Mouse (Mus musculus) kidney, embryonic 14.5 days (tissue): ENCODE measurements around the gene Irgq. TPM values are rescaled to one million over a fixed set of nuclear protein-coding genes. Genes with fewer than 3 reads are reported as not detected.

Experiments used
- ATAC-seq: fragments of 200-750 bp; cut with Nextera tagmentation; 2 replicates; pipeline ENCODE4 v1.8.0; 2017; ENCODE audit warnings: moderate number of reproducible peaks, mild to moderate bottlenecking, moderate TSS enrichment, moderate library complexity; ENCODE audit not compliant: low FRiP score, low TSS enrichment
- H3K27ac ChIP-seq: fragments of 300-500 bp; sonication (generic); 2 replicates; pipeline ENCODE4 v1.5.1; 2014; ENCODE audit warnings: low read depth, mild to moderate bottlenecking, low read length, moderate library complexity, mixed read lengths
- H3K27me3 ChIP-seq: fragments of 300-500 bp; sonication (generic); 2 replicates; pipeline ENCODE4 v1.6.1; 2014; ENCODE audit warnings: mild to moderate bottlenecking, low read length; ENCODE audit not compliant: control insufficient read depth, insufficient read depth
- H3K36me3 ChIP-seq: fragments of 300-500 bp; sonication (generic); 2 replicates; pipeline ENCODE4 v1.6.1; 2014; ENCODE audit warnings: low read length, mixed read lengths; ENCODE audit not compliant: control insufficient read depth, insufficient read depth
- H3K4me1 ChIP-seq: fragments of 300-500 bp; sonication (generic); 2 replicates; pipeline ENCODE4 v1.6.1; 2014; ENCODE audit warnings: low read length, mixed read lengths; ENCODE audit not compliant: control insufficient read depth, insufficient read depth
- H3K4me2 ChIP-seq: fragments of 300-500 bp; sonication (generic); replicated peaks from 2 replicates; pipeline ENCODE4 v1.6.1; 2014; ENCODE audit warnings: low read depth, mild to moderate bottlenecking, low read length
- H3K4me3 ChIP-seq: fragments of 300-500 bp; sonication (generic); 2 replicates; pipeline ENCODE4 v1.5.1; 2014; ENCODE audit warnings: mild to moderate bottlenecking, low read length
- H3K9ac ChIP-seq: fragments of 300-500 bp; sonication (generic); 2 replicates; pipeline ENCODE4 v1.6.1; 2014; ENCODE audit warnings: low read depth, mild to moderate bottlenecking, low read length, moderate library complexity
- H3K9me3 ChIP-seq: fragments of 300-500 bp; sonication (generic); 2 replicates; pipeline ENCODE4 v1.6.1; 2016; ENCODE audit warnings: low read length; ENCODE audit not compliant: control insufficient read depth
- WGBS: fragments of 180-500 bp; shearing (Covaris S2); extraction: QIAGEN DNeasy Blood & Tissue Kit; methylation state at CpG from one replicate; pipeline ENCODE4 v1.1.7; 2014; 5-methylcytosine and 5-hydroxymethylcytosine counted together
- polyA plus RNA-seq: library from polyadenylated mRNA; unstranded; fragments of >200 nt; fragmentation: Nextera tagmentation; extraction: Ambion mirVana; gene quantifications from 2 replicates; pipeline ENCODE4 v1.2.1, GENCODE M21; 2014

Irgq gene
- polyA plus RNA-seq, 1 experiment from 2014 or later, result 9.5 TPM

GRCm38 (mm10) chr7:24568512-24568911, 38.0 kb downstream of the Irgq start:
- ATAC-seq, result no peak
- H3K36me3 ChIP-seq, result peaks cover 74% of the 10 kb centered on the region
- H3K9me3 ChIP-seq, result no peaks in the 10 kb centered on the region
- H3K4me3 ChIP-seq, result no peak overlapping the region
- no peaks in the 10 kb centered on the region for H3K4me1 ChIP-seq
- no peak overlapping the region for H3K9ac ChIP-seq
- no peaks in the 10 kb centered on the region for H3K27me3 ChIP-seq
- no peak overlapping the region for H3K27ac ChIP-seq
- 91% methylated on average over 4 of the region's 4 CpGs for WGBS
- H3K4me2 ChIP-seq, result no peak overlapping the region

- Histone ChIP-seq H3K4me1 (0 out of 2 replicates have a peak, but pooled peaks cover 3% of the 10 kb centered on the region), H3K9me3 (no peaks in the 10 kb centered on the region), H3K9ac (no peak overlapping the region), H3K36me3 (peaks cover 59% of the 10 kb centered on the region), H3K4me3 (no peak overlapping the region), H3K27me3 (no peaks in the 10 kb centered on the region), H3K4me2 (no peak overlapping the region), H3K27ac (no peak overlapping the region)
- 81% methylated on average over 4 of the region's 4 CpGs for WGBS
- no peak for ATAC-seq
These were observed 40.6 kb downstream of the Irgq start for GRCm38 (mm10) chr7:24571071-24571470.

GRCm38 (mm10) chr7:24572455-24572854, 42.0 kb downstream of the Irgq start:
- Histone ChIP-seq H3K4me1 (0 out of 2 replicates have a peak, but pooled peaks cover 3% of the 10 kb centered on the region), H3K27me3 (no peaks in the 10 kb centered on the region), H3K9me3 (no peaks in the 10 kb centered on the region), H3K27ac (no peak overlapping the region), H3K9ac (no peak overlapping the region), H3K4me3 (no peak overlapping the region), H3K36me3 (peaks cover 45% of the 10 kb centered on the region), H3K4me2 (no peak overlapping the region)
- 60% methylated on average over 5 of the region's 5 CpGs for WGBS
- ATAC-seq, result no peak

- Histone ChIP-seq H3K36me3 (peaks cover 26% of the 10 kb centered on the region), H3K4me2 (no peak overlapping the region), H3K27ac (no peak overlapping the region), H3K9me3 (no peaks in the 10 kb centered on the region), H3K4me1 (0 out of 2 replicates have a peak, but pooled peaks cover 3% of the 10 kb centered on the region), H3K9ac (no peak overlapping the region), H3K4me3 (no peak overlapping the region), H3K27me3 (no peaks in the 10 kb centered on the region)
- peak; percentile 47; the same call in 1 of the 2 replicates for ATAC-seq
- WGBS, result 49% methylated on average over 12 of the region's 12 CpGs
These were observed 43.8 kb downstream of the Irgq start for GRCm38 (mm10) chr7:24574224-24574796.

- Histone ChIP-seq H3K4me3 (no peak overlapping the region), H3K4me1 (0 out of 2 replicates have a peak, but pooled peaks cover 3% of the 10 kb centered on the region), H3K4me2 (no peak overlapping the region), H3K9me3 (no peaks in the 10 kb centered on the region), H3K36me3 (peaks cover 5% of the 10 kb centered on the region; the same call in 1 of the 2 replicates), H3K27me3 (no peaks in the 10 kb centered on the region), H3K27ac (no peak overlapping the region), H3K9ac (no peak overlapping the region)
- ATAC-seq, result no peak
- WGBS, result 88% methylated on average over 10 of the region's 10 CpGs
These were observed 47.3 kb downstream of the Irgq start for GRCm38 (mm10) chr7:24577811-24578210.

- no peak for ATAC-seq
- peaks cover 10% of the 10 kb centered on the region for H3K9me3 ChIP-seq
- H3K27me3 ChIP-seq, result peaks cover 14% of the 10 kb centered on the region
- H3K4me1 ChIP-seq, result peaks cover 4% of the 10 kb centered on the region; the same call in 1 of the 2 replicates
- 91% methylated on average over 6 of the region's 6 CpGs for WGBS
- H3K36me3 ChIP-seq, result no peaks in the 10 kb centered on the region
- H3K4me2 ChIP-seq, result no peak overlapping the region
- H3K4me3 ChIP-seq, result no peak overlapping the region
- H3K27ac ChIP-seq, result no peak overlapping the region
- no peak overlapping the region for H3K9ac ChIP-seq
These were observed 54.4 kb downstream of the Irgq start for GRCm38 (mm10) chr7:24584876-24585275.

- 50% methylated on average over 16 of the region's 16 CpGs for WGBS
- H3K27ac ChIP-seq, result no peak overlapping the region
- no peak overlapping the region for H3K9ac ChIP-seq
- peak; percentile 37; the same call in 1 of the 2 replicates for ATAC-seq
- H3K36me3 ChIP-seq, result no peaks in the 10 kb centered on the region
- H3K9me3 ChIP-seq, result peaks cover 10% of the 10 kb centered on the region
- peaks cover 4% of the 10 kb centered on the region; the same call in 1 of the 2 replicates for H3K4me1 ChIP-seq
- H3K4me3 ChIP-seq, result no peak overlapping the region
- no peak overlapping the region for H3K4me2 ChIP-seq
- H3K27me3 ChIP-seq, result peaks cover 14% of the 10 kb centered on the region
These were observed 55.5 kb downstream of the Irgq start for GRCm38 (mm10) chr7:24585995-24586394.

GRCm38 (mm10) chr7:24586828-24587227, 56.3 kb downstream of the Irgq start:
- Histone ChIP-seq H3K4me2 (peak overlapping the region; percentile 64), H3K27ac (no peak overlapping the region), H3K4me1 (peaks cover 10% of the 10 kb centered on the region; the same call in 1 of the 2 replicates), H3K9me3 (peaks cover 10% of the 10 kb centered on the region), H3K9ac (peak overlapping the region; percentile 64; the same call in 1 of the 2 replicates), H3K4me3 (peak overlapping the region; percentile 51), H3K27me3 (peaks cover 14% of the 10 kb centered on the region), H3K36me3 (no peaks in the 10 kb centered on the region)
- WGBS, result 6% methylated on average over 8 of the region's 8 CpGs
- ATAC-seq, result peak; percentile 58; the same call in 1 of the 2 replicates

- peak; percentile 74 for ATAC-seq
These were observed 57.0 kb downstream of the Irgq start, which contains the start of the genes Ethe1 and Zfp575 for GRCm38 (mm10) chr7:24587330-24588105. Gene Ethe1, plus strand, starts transcription at chr7:24587543. Gene Zfp575, minus strand, starts transcription at chr7:24587641.

More at GRCm38 (mm10) chr7:24587330-24588105, 57.0 kb downstream of the Irgq start, which contains the start of the genes Ethe1 and Zfp575:
- H3K4me2 ChIP-seq, result peak within 1 kb of the TSS; percentile 64
- H3K9me3 ChIP-seq, result peaks cover 10% of the 10 kb centered on the region
- peaks cover 14% of the 10 kb centered on the region for H3K27me3 ChIP-seq
- no peak within 1 kb of the TSS for H3K27ac ChIP-seq
- H3K9ac ChIP-seq, result peak within 1 kb of the TSS; percentile 64
- no peaks in the 10 kb centered on the region for H3K36me3 ChIP-seq
- H3K4me3 ChIP-seq, result peak within 1 kb of the TSS; percentile 51
- peaks cover 16% of the 10 kb centered on the region for H3K4me1 ChIP-seq
- WGBS, result 6% methylated on average over 30 of the region's 30 CpGs
